Mouse (Mus musculus) heart, postnatal 10 days (tissue): ENCODE data around the gene Bpnt1. TPM values are rescaled to one million over a fixed set of nuclear protein-coding genes. Genes with fewer than 3 reads are reported as not detected.
"Not testable (repeated sequence)": the region's sequence is repeated elsewhere in the genome, so short reads cannot be mapped to it uniquely, and the experiment has no call there.

Experiments used
- DNase-seq, 2 experiments: peaks; one replicate each; pipeline ENCODE4 v3.0.0; 2021
- intact Hi-C: fragments of 180-260 bp; cut with DNase I; formaldehyde crosslinking; loops from one replicate; pipeline ENCODE4 v1.15.1; 2025
- total RNA-seq, 2 experiments: library from RNA; stranded (reverse); gene quantifications; 2 replicates each; pipeline ENCODE4 v1.2.3; 2021

The Bpnt1 gene
- 10 to 100 TPM; 30.6 to 32.6 TPM for total RNA-seq

GRCm38 (mm10) chr1:185331983-185332430 is at the start of gene Bpnt1:
Bpnt1 (plus strand) TSS chr1:185332149.
- intact Hi-C loops: loop anchor here (2.0 kb wide), 1 partner anchor 31 kb away; the partner anchor contains the start of gene Eprs
- DNase-seq: peak; percentile 90 to 93

- DNase-seq: no peak
- intact Hi-C loops: no loop called here
Measured at GRCm38 (mm10) chr1:185282846-185283245, 49.1 kb upstream of the Bpnt1 start.

DNA sequence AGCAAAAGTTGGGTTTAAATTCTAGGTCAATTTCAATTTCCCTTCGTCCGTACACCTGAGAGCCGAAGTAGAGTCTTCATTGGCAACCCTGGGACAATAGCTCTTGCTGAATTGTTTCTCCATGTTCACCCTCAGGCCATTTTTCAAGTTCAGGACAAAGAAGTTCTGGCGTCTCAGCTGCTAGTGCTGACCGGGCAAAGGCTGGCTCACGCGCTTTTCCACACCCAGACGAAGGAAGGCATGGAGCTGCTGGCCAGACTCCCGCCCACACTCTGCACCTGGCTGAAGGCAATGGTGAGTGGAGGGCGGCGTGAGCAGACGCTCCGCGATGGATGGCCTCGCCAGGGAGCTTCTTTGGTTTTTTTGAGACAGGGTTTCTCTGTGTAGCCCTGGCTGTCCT is 48.7 kb upstream of the Bpnt1 start:
- no peak for DNase-seq
- intact Hi-C loops: no loop called here

DNA sequence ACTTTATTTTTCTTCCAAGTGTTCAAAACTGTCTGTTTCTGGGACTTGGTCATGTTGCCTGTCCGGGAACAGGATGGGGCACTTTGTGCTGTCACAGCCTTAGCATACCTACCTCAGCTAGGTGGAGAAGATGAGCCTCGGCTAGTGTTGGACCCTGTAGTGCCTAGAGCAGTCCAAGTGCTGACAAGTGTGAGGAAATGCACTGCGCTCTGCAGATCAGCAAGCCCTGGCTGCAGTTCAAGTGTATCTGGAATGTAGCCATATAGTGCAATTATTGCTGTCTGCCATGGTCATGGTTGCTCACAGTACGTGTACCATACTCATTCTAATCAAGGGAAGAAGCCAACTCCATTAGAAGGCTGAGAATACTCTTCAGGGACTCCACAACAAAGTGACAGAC is 47.2 kb upstream of the Bpnt1 start:
- DNase-seq: peak; percentile 86 to 87
- intact Hi-C loops: no loop called here

- DNase-seq: peak; percentile 66 to 71
- intact Hi-C loops: no loop called here
Measured at GRCm38 (mm10) chr1:185285171-185285570, 46.8 kb upstream of the Bpnt1 start.

DNA sequence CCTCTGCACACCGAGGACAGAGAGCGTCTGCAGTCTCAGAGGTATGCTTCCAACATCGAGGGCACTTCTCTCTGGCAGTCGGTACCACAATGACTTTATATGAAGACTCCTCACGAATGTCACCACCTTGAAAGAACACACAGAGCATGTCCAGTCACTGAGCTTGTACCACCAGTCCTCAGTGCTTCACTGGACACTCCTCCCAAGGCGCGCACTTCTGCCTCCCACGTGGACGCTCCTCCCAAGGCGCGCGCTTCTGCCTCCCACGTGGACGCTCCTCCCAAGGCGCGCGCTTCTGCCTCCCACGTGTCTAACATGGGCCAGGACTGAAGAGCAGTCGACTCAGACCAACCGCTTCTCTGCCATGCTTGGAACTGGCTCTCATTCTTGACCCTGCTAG is 44.9 kb upstream of the Bpnt1 start:
- intact Hi-C loops: no loop called here
- no peak for DNase-seq

GRCm38 (mm10) chr1:185289231-185289630 is 42.7 kb upstream of the Bpnt1 start:
- intact Hi-C loops: no loop called here
- peak; percentile 49 to 53 for DNase-seq

GRCm38 (mm10) chr1:185291336-185291735 is 40.6 kb upstream of the Bpnt1 start:
- intact Hi-C loops: no loop called here
- no peak for DNase-seq

GRCm38 (mm10) chr1:185292646-185293360 is 39.1 kb upstream of the Bpnt1 start:
- no peak for DNase-seq
- intact Hi-C loops: no loop called here

- intact Hi-C loops: no loop called here
- DNase-seq: no peak
Measured at GRCm38 (mm10) chr1:185296850-185297249, 35.1 kb upstream of the Bpnt1 start.

DNA sequence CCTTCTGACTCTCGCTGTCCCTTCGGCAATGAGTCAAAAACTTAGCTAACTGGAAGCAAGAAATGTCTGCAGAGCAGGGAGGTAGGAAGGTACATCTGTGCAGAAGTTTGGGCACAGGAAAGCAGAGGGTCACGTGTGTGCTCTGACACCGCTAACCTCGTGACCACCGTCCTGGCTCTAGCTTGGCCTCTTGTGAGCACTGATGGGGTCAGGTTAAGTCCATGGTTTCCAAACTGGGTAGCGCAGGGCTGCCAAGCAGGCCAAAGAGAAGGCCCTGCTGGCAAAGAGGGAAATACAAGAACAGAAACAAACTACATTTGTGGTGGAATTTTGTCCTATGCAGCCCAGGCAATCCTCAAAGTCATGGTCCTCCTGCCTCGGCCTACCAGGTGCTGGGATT is 33.5 kb upstream of the Bpnt1 start:
- intact Hi-C loops: no loop called here
- no peak for DNase-seq

DNA sequence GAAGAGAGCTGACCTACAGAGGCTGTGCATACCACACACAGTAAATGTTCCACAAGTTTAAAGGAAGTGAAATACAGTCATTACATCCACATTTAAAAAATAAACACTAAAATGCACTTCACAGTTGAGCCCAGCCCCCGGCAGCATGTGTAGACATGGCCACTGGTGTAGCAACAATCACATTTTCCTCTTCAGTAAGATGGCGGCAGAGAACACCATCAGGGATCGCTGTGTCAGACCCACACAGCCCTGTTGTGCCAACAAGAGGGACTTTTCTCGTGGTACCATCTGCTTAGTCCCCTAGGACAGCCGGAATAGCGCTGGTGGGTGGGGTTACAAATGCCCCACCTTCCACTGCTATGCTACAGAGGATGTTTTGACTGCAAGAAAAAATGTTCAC is 29.1 kb upstream of the Bpnt1 start:
- no peak for DNase-seq
- intact Hi-C loops: no loop called here

GRCm38 (mm10) chr1:185306836-185307235 is 25.1 kb upstream of the Bpnt1 start:
- no peak for DNase-seq
- intact Hi-C loops: no loop called here

- DNase-seq: no peak
- intact Hi-C loops: no loop called here
Measured at GRCm38 (mm10) chr1:185307645-185308044, 24.3 kb upstream of the Bpnt1 start.

DNA sequence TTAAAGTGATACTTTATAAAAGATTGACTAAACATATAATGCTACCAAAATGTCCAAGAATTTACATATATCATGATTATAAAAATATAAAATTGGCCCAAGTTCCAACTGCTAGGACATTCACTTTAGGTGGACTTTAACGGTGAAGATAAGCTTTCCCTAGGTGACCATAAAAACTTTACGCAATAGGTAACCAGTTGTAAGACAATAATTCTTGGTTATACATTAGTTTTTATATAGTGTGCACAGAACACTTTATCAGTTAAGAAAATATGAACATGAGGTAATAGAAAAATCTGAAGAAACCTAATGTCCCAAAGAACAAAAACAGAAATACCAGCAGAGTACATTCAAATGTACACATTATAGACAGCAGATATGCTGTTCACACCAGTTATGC is 23.6 kb upstream of the Bpnt1 start:
- intact Hi-C loops: no loop called here
- DNase-seq: no peak

GRCm38 (mm10) chr1:185308908-185309307 is 23.0 kb upstream of the Bpnt1 start:
- DNase-seq: peak; percentile 71 to 76
- intact Hi-C loops: no loop called here

DNA sequence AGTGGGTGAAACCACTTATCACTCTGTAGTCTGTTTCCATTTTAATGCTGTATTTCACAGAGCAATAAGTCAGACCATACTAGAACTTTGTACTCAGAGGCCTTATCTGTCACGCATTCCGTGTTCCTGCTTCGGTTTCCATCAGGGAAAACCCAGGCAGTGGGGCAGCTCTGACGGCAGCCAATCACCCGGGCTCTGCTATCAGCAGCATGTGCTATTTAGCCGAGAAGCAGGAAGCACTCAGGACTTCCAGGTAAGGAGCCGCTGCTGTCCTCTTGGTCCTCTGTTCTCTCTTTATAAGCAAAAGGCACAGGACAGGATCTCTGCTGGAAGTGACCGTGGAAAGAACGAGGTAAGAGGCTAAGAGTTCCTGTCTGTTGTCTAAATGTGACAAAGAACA is 20.0 kb upstream of the Bpnt1 start:
- peak; percentile 28 to 30 for DNase-seq

GRCm38 (mm10) chr1:185314546-185314945 is 17.4 kb upstream of the Bpnt1 start:
- intact Hi-C loops: no loop called here
- no peak for DNase-seq

More for the DNA sequence above, 20.0 kb upstream of the Bpnt1 start:
- intact Hi-C loops: no loop called here

- DNase-seq: no peak
- intact Hi-C loops: no loop called here
Measured at GRCm38 (mm10) chr1:185315846-185316568, 15.9 kb upstream of the Bpnt1 start.

- intact Hi-C loops, DNase-seq: not testable (repeated sequence)
Measured at GRCm38 (mm10) chr1:185327754-185328345, 4.1 kb upstream of the Bpnt1 start.

DNA sequence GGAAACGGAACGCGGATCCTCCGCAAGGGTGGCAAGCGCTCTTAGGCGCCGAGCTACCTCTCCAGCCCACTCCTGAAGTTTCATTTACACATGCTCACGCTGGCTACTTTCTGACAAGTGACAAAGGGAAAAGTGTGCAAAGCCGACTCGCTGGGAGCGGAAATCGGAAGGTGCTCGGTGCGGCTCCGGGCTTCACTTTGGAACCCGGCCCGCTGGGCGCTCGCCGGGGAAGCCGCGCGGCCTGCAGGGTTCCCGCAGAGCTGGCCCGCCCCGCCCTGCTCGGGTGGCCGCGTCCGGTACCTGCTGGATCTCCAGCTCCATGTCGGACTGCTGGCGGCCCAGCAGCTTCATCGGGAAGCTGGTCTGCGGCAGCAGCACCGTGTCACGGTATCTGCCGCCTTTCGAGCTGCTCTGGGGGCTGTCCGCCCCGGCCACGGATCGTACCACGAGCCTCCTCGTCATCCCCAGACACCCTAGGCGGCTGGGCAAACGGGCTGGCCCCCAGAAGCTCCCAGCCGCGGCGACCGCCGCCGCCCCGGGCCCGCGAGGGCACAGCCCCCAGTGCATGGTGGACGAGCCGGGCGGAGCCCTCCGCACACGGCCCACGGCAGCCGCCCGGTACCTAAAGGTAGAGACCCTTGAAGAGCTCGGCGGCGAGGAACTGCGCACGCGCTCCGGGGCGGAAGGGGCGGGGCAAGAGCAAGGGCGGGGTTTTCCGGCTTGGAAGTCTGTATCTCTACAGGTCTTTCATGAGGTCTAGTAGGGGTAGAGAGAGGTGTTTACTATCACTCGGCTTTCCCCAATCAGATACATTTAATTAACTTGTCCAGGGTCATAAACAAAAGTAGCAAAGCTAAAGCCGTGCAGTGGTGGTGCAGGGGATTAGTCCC is 3.0 kb upstream of the Bpnt1 start, which contains the start of gene Iars2:
Gene Iars2 (minus strand): TSS at position 676 of the 890 bp plus-strand sequence.
- DNase-seq: peak; percentile 93 to 96
- intact Hi-C loops: no loop called here
